Mouse (Mus musculus): ENCODE data around the gene Kctd18.
"Not testable (repeated sequence)": the region's sequence is repeated elsewhere in the genome, so short reads cannot be mapped to it uniquely, and the experiment has no call there.

The Kctd18 gene

GRCm38 (mm10) chr1:58018856-58019255, at the start of gene Kctd18:
TSS of gene Kctd18 (minus strand) at chr1:58018956.
- DNase-seq (ENCODE audit: low spot score in 2 of 2), result no peak

GRCm38 (mm10) chr1:58065606-58066005, 46.9 kb upstream of the Kctd18 start:
- DNase-seq (ENCODE audit: low spot score in 2 of 2), result no peak

DNA sequence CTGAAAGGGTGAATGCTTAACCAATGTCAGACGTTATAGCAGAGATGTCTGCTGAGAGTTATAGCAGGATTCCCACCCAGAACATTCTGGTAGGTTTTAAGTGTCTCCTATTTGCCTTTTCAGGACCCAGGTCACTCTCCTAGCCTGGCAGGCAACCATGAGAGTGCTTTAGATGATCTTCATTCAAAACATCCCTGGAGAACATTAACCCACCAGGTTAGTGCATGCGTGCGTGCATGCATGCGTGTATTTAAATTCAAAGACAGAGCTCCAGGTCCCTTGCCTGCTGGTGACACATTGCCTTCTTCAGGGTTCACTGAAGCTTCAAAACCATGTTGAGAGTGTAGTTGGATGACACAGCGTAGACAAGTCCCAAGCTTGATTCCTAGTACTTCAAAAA, 46.4 kb upstream of the Kctd18 start:
- DNase-seq (ENCODE audit: low spot score in 2 of 2), result no peak

- no peak for DNase-seq (ENCODE audit: low spot score in 2 of 2)
Measured at GRCm38 (mm10) chr1:58062131-58062530, 43.4 kb upstream of the Kctd18 start.

- no peak for DNase-seq (ENCODE audit: low spot score in 2 of 2)
Measured at GRCm38 (mm10) chr1:58058846-58059245, 40.1 kb upstream of the Kctd18 start.

DNA sequence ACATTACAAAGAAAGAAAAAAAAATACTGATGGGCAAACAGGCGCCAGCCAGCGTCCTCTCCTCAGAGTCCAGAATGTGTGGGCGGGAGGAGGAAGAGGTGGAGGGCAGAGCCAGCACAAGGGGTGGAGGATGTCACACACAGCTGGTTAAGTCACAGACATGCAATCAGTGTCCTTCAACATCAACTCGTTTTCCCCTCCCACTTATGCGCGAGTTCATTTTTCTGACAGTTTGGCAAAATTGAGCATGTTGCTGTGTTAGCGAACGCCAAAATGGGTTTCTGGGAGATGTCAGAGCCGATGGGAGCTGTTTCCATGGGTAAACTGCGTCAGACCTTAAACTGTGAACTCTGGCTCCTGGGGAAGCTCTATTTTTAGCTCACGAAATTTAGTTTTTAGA, 38.2 kb upstream of the Kctd18 start:
- no peak for DNase-seq (ENCODE audit: low spot score in 2 of 2)

DNA sequence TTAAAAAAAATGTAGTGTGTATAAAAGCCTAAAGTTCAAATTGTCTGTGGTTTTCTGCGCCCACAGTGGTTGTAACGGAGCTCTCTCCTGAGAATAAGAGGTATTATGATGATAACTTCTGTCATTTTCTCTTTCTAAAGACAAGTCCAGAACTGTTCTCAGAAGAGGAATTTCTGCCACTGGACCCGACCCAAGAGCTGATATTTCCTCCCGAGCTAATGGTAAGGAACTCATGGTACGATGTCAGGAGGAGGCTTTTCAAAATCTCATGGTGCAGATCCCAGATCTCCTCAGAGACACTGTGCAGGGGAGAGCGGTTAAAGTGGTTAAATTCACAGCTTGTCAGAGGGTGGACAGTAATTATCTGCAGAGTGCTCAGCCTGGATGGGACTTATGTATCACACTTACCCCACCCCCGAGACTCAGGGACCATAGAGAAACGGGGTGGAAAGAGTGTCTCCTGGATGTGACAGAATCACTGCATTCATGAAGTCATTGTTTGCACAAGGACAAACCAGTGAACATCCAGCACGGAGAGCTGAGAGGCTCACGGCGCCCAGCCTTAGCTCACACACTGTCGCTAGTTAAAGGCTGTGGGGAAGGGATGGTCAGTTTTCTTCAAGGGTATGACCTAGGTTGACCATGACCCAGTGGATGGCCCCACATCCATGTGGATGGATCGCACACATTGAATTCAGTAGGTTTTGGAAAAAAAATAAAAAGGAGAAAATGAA, 37.5 kb upstream of the Kctd18 start:
- DNase-seq (ENCODE audit: low spot score in 2 of 2), result no peak

GRCm38 (mm10) chr1:58055598-58055997, 36.8 kb upstream of the Kctd18 start:
- DNase-seq (ENCODE audit: low spot score in 2 of 2), result no peak

- DNase-seq (ENCODE audit: low spot score in 2 of 2), result no peak
Measured at GRCm38 (mm10) chr1:58049126-58049525, 30.4 kb upstream of the Kctd18 start.

DNA sequence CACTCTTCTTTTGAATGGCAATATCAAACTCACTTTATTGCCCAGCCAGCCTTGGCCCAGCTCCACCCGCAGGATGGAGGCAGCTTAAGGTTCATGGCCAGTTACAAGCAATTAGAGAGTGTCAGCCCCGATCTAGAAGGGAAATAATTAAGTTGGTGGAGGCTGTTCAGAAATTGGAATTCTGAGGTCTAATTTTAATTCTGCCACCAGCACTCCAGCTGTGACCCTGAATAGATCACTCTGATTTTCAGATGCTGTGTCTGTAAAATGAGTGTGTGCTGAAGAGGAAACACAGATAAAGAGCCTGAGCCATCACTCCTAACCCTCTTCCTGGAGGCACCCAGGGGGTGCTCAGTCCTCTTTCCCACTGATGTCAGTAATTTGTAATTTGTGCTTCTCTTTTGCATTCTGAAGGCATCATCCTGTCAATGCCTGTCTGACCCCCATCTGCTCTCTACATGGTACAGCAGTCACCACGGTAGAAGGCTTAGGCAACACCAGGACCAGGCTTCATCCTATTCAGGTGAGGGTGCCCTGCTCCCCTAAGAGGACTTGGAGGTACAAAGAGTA, 28.1 kb upstream of the Kctd18 start:
- DNase-seq (ENCODE audit: low spot score in 2 of 2), result no peak

DNA sequence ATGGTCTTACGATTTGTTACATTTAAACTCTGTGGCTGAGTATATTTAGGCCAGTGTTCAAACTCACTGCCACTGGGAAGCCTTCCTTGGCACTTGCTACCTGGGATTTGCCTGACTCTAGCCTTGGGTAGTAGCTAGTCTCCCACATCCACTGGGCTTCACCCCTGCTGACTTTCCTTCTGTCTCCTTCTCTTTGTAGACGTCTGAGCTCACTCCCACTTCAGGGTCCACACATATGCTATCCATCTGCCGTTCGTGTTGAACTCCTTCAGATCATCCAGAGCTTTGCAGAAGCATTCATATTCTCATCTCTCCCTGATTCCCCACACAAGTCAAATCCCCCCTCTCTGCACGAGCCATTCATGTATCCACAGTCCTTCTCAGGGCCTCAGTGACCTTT, 26.8 kb upstream of the Kctd18 start:
- DNase-seq (ENCODE audit: low spot score in 2 of 2), result no peak

DNA sequence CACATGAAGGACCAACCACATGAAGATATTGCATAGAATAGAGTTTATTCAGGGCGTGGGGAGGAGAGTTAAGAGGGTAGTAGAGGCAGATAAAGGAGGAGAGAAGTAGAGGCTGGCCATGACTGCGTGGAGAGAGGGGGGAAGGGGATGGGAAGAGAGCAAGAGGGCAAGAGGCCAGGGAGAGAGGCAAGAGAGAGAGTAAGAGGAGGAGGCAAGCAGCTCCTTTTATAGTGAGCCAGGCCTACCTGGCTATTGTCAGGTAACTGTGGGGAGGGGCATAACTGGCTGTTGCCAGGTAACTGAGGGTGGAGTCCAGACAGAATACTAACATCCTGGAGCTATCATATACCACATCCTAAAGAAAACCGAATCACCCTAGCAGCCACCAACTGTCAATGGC, 26.3 kb upstream of the Kctd18 start:
- DNase-seq (ENCODE audit: low spot score in 2 of 2), result no peak

- not testable (repeated sequence) for DNase-seq (ENCODE audit: low spot score in 2 of 2)
Measured at GRCm38 (mm10) chr1:58037306-58037705, 18.6 kb upstream of the Kctd18 start.

DNA sequence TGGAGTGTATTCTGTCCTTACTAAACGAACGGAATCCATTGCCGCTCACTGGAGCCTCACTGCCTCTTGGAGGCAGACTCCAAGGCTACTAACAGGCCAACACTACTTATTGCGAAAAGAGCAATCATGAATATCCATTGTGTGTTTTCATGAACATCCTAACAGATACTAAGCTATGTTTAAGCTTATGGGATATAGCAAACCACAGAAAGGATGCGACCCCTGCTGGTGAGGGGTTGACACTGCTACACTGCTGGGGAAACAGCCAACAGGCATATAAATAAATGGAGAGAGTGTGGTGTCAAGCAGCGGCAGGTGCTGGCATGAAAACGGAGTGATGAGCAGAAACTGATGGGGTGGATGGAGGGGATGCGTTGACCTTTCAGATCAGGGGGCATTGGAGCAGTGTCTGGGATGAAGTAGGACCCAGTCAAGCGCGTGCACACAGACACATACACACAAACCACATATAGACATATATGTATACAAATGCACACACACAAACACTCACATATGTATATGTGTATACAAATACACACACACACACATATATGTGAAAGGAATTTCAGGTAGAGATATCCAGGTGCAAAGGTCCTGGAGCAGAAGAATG, 12.5 kb upstream of the Kctd18 start:
- no peak for DNase-seq (ENCODE audit: low spot score in 2 of 2)

- DNase-seq (ENCODE audit: low spot score in 2 of 2), result peak in 1 of 2 experiments; percentile 7
Measured at GRCm38 (mm10) chr1:58030156-58030871, 11.6 kb upstream of the Kctd18 start.

DNA sequence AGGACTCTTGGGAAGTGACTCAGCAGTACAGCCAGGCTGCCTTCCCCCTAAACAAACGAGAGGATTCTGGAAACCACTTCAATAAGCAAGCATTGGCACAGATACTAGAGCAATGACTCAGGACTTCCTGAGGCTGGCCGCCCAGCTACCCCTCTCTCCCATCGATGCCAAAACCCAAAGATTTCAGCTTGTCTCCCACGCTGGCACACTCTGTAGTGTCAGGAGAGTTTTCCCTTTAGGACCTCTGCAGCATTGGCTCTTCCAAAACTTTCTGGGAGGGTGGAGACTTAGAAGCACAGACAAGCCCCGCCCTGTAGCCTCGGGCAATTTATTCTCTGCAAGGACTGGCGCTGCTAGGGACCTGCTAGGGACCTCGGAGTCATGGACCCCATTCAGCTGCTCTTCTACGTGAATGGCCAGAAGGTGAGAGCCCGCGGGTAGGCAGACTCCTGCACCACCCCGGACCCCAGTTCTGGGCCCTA, 10.9 kb upstream of the Kctd18 start, which contains the start of gene Aox1:
Gene Aox1 (plus strand): TSS at position 296 of the 482 bp plus-strand sequence.
- no peak for DNase-seq (ENCODE audit: low spot score in 2 of 2)

DNA sequence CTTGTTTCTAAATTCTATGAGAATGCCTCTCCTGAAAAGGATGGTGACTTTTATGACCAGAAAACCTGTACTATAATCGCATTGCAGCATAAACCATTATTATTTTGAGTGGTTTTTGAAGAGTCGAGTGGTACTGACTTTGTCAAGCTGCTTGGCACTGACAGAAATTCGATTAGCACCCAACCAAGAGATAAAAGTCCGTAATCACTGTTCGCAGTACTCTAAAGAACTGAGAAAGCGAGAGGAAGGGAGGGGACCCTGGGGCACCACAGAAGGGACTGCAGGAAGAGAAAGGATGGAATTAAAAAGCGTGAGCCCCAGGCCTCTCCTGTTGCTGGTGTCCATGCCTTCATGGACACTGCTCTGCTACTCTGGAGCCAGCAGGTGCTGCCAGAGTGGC, 9.0 kb upstream of the Kctd18 start:
- no peak for DNase-seq (ENCODE audit: low spot score in 2 of 2)

- not testable (repeated sequence) for DNase-seq (ENCODE audit: low spot score in 2 of 2)
Measured at GRCm38 (mm10) chr1:58006388-58006787, 12.4 kb downstream of the Kctd18 start.

DNA sequence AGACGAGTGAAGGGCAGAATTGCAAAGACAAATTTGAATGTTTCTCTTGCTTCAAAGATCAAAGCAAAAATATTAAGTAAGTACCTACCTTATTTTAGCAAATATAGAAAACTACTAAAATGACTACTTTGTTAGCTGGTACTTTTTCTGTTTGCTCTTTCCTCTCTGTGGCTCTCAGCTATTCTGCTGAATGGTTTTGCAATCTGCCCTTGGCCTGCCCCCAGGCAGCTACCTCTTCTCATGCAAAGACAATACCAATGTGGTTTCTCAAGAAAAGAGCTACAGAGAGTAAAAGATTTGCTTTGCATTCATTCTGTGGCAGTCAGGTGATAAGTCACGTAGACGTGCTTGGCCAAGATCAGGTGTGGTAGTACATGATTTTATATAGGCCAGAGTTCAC, 20.6 kb downstream of the Kctd18 start:
- no peak for DNase-seq (ENCODE audit: low spot score in 2 of 2)

- no peak for DNase-seq (ENCODE audit: low spot score in 2 of 2)
Measured at GRCm38 (mm10) chr1:57996133-57996615, 22.6 kb downstream of the Kctd18 start.

GRCm38 (mm10) chr1:57995432-57996132, 23.2 kb downstream of the Kctd18 start, which contains the start of gene Sgo2a:
TSS of gene Sgo2a (plus strand) at chr1:57995971.
- DNase-seq (ENCODE audit: low spot score in 2 of 2), result peak; percentile 65 to 78
